Mouse (Mus musculus) liver, adult 2 months (tissue): ENCODE measurements around the gene Lgmn.

Source experiments
- CTCF ChIP-seq: fragments of 200-500 bp; IDR thresholded peaks from 2 replicates; pipeline ENCODE4 v1.5.1; 2011; ENCODE audit warnings: low read depth, low read length, control low read depth
- POLR2A ChIP-seq: fragments of 200-500 bp; IDR thresholded peaks from 2 replicates; pipeline ENCODE4 v1.6.1; 2011; ENCODE audit warnings: low read length, control low read depth; ENCODE audit not compliant: insufficient read depth; ENCODE audit errors: extremely low read depth

DNA sequence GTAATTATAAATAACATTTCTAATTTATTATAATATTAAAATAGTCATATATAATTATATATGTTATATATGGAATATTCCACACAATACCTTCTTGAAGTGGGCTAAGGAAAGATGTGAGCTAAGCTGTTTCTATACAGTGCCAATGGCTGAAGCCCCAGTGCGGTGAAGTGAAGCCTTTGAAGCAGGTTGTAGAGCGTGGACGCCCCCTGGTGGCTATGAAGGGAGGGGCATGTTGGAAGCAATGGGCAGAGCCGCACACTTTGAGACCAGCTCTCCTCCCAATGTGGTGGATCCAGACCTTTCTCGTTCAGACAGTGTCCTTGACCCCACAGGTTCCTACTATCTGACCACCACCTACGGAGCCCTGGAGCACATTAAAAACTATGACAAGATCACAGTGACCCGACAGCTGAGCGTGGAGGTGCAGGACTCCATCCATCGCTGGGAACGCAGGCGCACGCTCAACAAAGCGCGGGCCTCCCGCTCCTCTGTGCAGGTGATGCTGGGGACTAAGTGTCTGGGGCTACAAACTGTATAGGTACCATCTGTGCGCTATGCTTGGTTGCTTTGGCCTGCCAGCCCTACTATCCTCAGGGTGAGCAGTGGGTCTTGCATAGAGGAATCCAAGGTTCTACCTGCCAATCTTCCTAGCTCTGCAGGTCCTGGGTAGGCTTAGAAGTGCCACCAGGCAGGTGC lies 52.2 kb downstream of the Lgmn start:
- TF ChIP-seq POLR2A (no peak), CTCF (peak; percentile 97)
